Mouse (Mus musculus): ENCODE data around the gene Ndufc2. TPM values are rescaled to one million over a fixed set of nuclear protein-coding genes. Genes with fewer than 3 reads are reported as not detected.

The Ndufc2 gene
- polyA plus RNA-seq, 1 experiment from 2014 or later = 336 TPM

GRCm38 (mm10) chr7:97361467-97361866, 38.3 kb upstream of the Ndufc2 start:
- H3K9ac ChIP-seq = no peak overlapping the region
- WGBS = 19% methylated on average over 4 of the region's 4 CpGs
- H3K27ac ChIP-seq = no peak overlapping the region
- no peaks in the 10 kb centered on the region for H3K9me3 ChIP-seq
- no peak overlapping the region for H3K4me2 ChIP-seq
- H3K27me3 ChIP-seq = no peaks in the 10 kb centered on the region
- H3K4me1 ChIP-seq = 0 out of 2 replicates have a peak, but pooled peaks cover under 1% of the 10 kb centered on the region
- H3K4me3 ChIP-seq = no peak overlapping the region
- ATAC-seq (ENCODE audit: borderline replicate concordance, extremely low read depth, low FRiP score, low TSS enrichment) = no peak
- H3K36me3 ChIP-seq = no peaks in the 10 kb centered on the region

GRCm38 (mm10) chr7:97365887-97366286, 33.9 kb upstream of the Ndufc2 start:
- no peak overlapping the region for H3K4me3 ChIP-seq
- H3K27ac ChIP-seq = no peak overlapping the region
- H3K9me3 ChIP-seq = no peaks in the 10 kb centered on the region
- H3K9ac ChIP-seq = no peak overlapping the region
- no peak overlapping the region for H3K4me2 ChIP-seq
- H3K36me3 ChIP-seq = no peaks in the 10 kb centered on the region
- 68% methylated on average over 1 of the region's 1 CpGs for WGBS
- peaks cover 2% of the 10 kb centered on the region for H3K4me1 ChIP-seq
- H3K27me3 ChIP-seq = no peaks in the 10 kb centered on the region
- ATAC-seq (ENCODE audit: borderline replicate concordance, extremely low read depth, low FRiP score, low TSS enrichment) = no peak

GRCm38 (mm10) chr7:97375101-97375500, 24.7 kb upstream of the Ndufc2 start:
- Histone ChIP-seq H3K4me3 (no peak overlapping the region), H3K4me1 (peaks cover 11% of the 10 kb centered on the region), H3K9me3 (no peaks in the 10 kb centered on the region), H3K4me2 (no peak overlapping the region), H3K27me3 (no peaks in the 10 kb centered on the region), H3K36me3 (peaks cover 39% of the 10 kb centered on the region), H3K27ac (no peak overlapping the region), H3K9ac (no peak overlapping the region)
- no peak for ATAC-seq (ENCODE audit: borderline replicate concordance, extremely low read depth, low FRiP score, low TSS enrichment)
- 93% methylated on average over 9 of the region's 9 CpGs for WGBS

DNA sequence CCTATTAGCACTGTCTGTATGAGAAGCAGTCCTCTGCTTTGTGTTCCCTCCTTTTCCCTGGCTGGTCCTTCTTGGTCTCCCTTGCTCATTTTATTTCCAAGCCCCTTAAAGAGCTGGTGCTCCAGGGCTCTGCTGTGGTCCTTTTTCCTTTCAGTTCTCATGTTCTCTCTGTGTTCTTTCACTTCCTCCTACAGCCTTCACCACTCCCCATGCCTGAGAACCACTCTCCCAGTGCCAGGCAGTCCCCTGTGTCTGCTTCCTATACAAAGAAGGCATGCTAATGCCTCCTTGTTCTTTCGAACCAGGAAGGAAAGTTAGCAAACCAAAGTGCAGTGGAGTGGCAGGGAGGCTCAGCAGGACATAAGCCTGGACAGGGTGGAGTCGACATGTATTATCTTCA, 23.9 kb upstream of the Ndufc2 start:
- H3K27ac ChIP-seq = no peak overlapping the region
- no peak overlapping the region for H3K9ac ChIP-seq
- WGBS = 69% methylated on average over 2 of the region's 2 CpGs
- peaks cover 9% of the 10 kb centered on the region for H3K4me1 ChIP-seq
- H3K36me3 ChIP-seq = peaks cover 45% of the 10 kb centered on the region
- no peak for ATAC-seq (ENCODE audit: borderline replicate concordance, extremely low read depth, low FRiP score, low TSS enrichment)
- H3K9me3 ChIP-seq = no peaks in the 10 kb centered on the region
- no peak overlapping the region for H3K4me2 ChIP-seq
- H3K27me3 ChIP-seq = no peaks in the 10 kb centered on the region
- no peak overlapping the region for H3K4me3 ChIP-seq

GRCm38 (mm10) chr7:97379304-97379703, 20.5 kb upstream of the Ndufc2 start:
- Histone ChIP-seq H3K4me2 (no peak overlapping the region), H3K4me1 (no peaks in the 10 kb centered on the region), H3K27me3 (no peaks in the 10 kb centered on the region), H3K36me3 (peaks cover 74% of the 10 kb centered on the region), H3K9me3 (no peaks in the 10 kb centered on the region), H3K9ac (no peak overlapping the region), H3K27ac (no peak overlapping the region), H3K4me3 (no peak overlapping the region)
- 88% methylated on average over 5 of the region's 5 CpGs for WGBS
- no peak for ATAC-seq (ENCODE audit: borderline replicate concordance, extremely low read depth, low FRiP score, low TSS enrichment)

- WGBS = 91% methylated on average over 5 of the region's 5 CpGs
- no peaks in the 10 kb centered on the region for H3K9me3 ChIP-seq
- no peaks in the 10 kb centered on the region for H3K4me1 ChIP-seq
- no peaks in the 10 kb centered on the region for H3K27me3 ChIP-seq
- H3K4me3 ChIP-seq = no peak overlapping the region
- H3K27ac ChIP-seq = no peak overlapping the region
- no peak overlapping the region for H3K4me2 ChIP-seq
- peaks cover 87% of the 10 kb centered on the region for H3K36me3 ChIP-seq
- no peak for ATAC-seq (ENCODE audit: borderline replicate concordance, extremely low read depth, low FRiP score, low TSS enrichment)
- H3K9ac ChIP-seq = no peak overlapping the region
Observed at GRCm38 (mm10) chr7:97380500-97381123, 19.2 kb upstream of the Ndufc2 start.

DNA sequence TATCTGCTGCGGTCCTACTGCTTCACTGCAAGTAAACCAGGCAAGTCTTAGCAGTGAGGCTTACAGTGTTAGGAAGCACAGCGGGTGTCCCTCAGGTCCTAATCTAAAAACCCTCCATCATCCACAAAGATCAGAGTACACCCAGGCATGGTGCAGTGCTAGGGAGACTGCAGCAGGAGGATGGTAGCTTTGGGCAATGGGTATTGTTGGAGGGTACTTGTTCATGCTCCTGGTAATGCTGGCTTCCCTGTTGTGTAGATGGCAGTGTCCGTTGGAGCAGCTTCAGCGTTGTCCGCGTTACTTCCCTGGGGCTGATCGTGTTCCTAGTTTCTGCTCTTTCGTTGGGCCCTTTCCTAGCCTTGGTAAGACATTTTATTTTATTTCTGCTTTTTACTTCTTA, 17.1 kb upstream of the Ndufc2 start:
- Histone ChIP-seq H3K27me3 (no peaks in the 10 kb centered on the region), H3K36me3 (peaks cover 93% of the 10 kb centered on the region), H3K4me3 (no peak overlapping the region), H3K4me2 (no peak overlapping the region), H3K9me3 (no peaks in the 10 kb centered on the region), H3K4me1 (no peaks in the 10 kb centered on the region), H3K9ac (no peak overlapping the region), H3K27ac (no peak overlapping the region)
- 94% methylated on average over 8 of the region's 8 CpGs for WGBS
- no peak for ATAC-seq (ENCODE audit: borderline replicate concordance, extremely low read depth, low FRiP score, low TSS enrichment)

GRCm38 (mm10) chr7:97383496-97384132, 16.2 kb upstream of the Ndufc2 start:
- whole genome bisulfite sequencing = 89% methylated on average over 10 of the region's 10 CpGs
- Histone ChIP-seq H3K27me3 (no peaks in the 10 kb centered on the region), H3K36me3 (peaks cover 92% of the 10 kb centered on the region), H3K9me3 (no peaks in the 10 kb centered on the region), H3K27ac (no peak overlapping the region), H3K4me1 (no peaks in the 10 kb centered on the region), H3K4me2 (no peak overlapping the region), H3K4me3 (no peak overlapping the region), H3K9ac (no peak overlapping the region)
- no peak for ATAC-seq (ENCODE audit: borderline replicate concordance, extremely low read depth, low FRiP score, low TSS enrichment)

DNA sequence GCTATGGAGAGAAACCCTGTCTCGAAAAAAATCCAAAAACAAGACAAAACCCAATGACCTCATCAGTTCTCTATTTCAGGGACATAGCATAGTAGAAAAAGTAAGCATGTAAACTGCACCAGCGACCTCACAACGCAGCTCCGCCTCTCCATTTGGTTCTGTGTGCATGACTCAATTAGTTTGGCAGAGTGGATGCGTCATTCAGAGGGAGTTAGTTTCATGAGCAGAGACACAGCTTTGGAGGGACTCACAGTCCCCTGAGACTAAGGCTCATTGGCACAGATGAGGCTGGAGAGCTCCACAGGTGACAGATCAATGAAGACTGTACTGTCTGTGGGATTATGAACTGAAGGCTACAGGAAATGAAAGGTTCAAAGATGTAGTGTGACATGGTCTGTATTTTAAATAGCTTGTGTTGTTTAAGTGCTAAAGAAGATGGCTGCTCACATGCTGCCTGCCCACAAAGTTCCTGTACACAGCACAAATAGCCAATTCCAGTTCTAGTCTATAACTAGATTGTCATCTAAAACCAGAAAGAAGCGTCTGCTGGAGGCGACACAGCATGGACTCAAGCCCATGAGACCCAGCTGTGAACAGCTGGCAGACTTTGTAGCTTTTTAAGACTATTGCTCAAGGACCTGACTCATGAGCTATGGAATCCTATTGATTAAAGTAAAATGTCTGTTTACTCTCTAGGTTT, 13.5 kb upstream of the Ndufc2 start:
- Histone ChIP-seq H3K9ac (no peak overlapping the region), H3K4me3 (no peak overlapping the region), H3K27me3 (no peaks in the 10 kb centered on the region), H3K27ac (no peak overlapping the region), H3K4me1 (no peaks in the 10 kb centered on the region), H3K9me3 (no peaks in the 10 kb centered on the region), H3K36me3 (peaks cover 87% of the 10 kb centered on the region), H3K4me2 (no peak overlapping the region)
- WGBS = 92% methylated on average over 7 of the region's 7 CpGs
- no peak for ATAC-seq (ENCODE audit: borderline replicate concordance, extremely low read depth, low FRiP score, low TSS enrichment)

DNA sequence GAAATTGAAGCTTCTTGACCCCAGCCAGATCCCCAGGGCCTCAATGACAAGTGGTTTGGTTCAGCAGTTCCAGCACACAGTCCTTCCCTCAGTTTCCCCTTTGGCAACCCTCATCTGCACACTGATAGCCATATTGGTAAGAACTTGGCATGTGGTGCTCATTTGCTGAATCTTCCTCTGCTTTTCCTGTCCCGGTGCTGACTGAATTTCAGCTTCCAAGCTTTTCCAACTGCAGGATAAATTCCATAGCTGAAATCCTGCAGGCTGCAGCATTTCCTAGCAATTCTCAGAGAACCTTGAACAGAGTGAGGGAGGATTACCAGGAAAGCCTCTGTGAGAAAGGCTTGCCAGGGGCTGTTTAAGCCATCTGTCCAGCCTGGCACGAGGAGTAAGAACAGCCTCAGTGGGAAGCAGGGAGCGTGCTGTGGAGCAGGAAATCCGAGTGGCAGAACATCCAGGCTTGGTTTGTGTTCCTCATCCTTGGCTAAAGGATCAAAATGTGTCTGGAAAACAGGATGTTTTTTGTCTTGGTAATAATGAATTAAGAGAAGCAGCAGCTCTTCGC, 12.9 kb upstream of the Ndufc2 start:
- no peaks in the 10 kb centered on the region for H3K9me3 ChIP-seq
- H3K4me1 ChIP-seq = no peaks in the 10 kb centered on the region
- H3K36me3 ChIP-seq = peaks cover 81% of the 10 kb centered on the region
- no peak overlapping the region for H3K9ac ChIP-seq
- no peaks in the 10 kb centered on the region for H3K27me3 ChIP-seq
- H3K4me2 ChIP-seq = no peak overlapping the region
- no peak overlapping the region for H3K27ac ChIP-seq
- 84% methylated on average over 5 of the region's 5 CpGs for WGBS
- no peak overlapping the region for H3K4me3 ChIP-seq
- ATAC-seq (ENCODE audit: borderline replicate concordance, extremely low read depth, low FRiP score, low TSS enrichment) = no peak

DNA sequence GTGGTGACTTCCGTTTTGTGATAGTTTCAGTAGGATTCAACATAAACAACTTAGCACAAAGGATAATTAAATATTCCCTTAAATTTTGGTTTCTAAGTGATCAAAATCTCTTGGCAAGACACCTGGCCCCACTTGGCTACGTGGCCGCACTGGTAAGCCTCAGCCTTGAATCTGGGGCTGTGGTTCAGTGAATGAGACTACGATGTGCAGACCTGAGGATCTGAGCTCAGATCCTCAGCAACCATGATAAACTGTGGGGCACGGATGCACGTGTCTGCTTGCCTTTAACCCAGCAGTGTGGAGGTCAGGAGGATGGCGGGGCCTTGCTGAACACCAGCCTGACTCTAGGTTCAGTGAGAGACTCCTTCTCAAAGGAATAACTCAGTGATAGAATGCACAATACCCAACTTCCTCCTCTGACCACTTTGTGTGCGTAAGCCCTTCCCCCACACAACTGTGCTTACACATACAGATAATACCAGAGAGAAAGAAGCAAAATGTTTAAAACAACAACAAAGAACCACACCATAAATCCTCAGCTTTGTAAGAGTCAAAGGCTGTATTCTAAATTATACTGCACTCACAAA, 12.1 kb upstream of the Ndufc2 start:
- H3K4me2 ChIP-seq = no peak overlapping the region
- H3K36me3 ChIP-seq = peaks cover 74% of the 10 kb centered on the region
- ATAC-seq (ENCODE audit: borderline replicate concordance, extremely low read depth, low FRiP score, low TSS enrichment) = no peak
- 90% methylated on average over 8 of the region's 8 CpGs for WGBS
- no peaks in the 10 kb centered on the region for H3K27me3 ChIP-seq
- no peaks in the 10 kb centered on the region for H3K9me3 ChIP-seq
- no peak overlapping the region for H3K9ac ChIP-seq
- no peak overlapping the region for H3K4me3 ChIP-seq
- H3K4me1 ChIP-seq = no peaks in the 10 kb centered on the region
- no peak overlapping the region for H3K27ac ChIP-seq

DNA sequence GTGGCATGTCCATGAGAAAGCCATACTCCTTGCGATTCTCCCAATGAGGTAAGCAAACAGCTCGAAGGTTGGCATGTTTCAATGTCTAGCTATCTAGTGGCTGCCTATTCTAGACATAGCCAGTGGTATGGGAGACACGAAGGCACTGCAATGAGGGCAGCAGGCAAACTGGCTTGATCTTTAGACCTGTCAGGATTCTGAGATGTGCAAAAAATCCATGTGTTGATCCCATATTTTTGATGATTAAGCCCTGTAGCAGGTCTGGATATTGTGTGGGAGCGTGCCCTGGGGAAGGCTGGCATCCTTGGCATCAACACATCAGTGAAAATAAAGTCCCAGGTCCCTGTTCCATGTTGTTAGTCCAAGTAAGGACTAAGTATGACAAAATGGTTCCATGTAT, 11.3 kb upstream of the Ndufc2 start:
- H3K4me2 ChIP-seq = no peak overlapping the region
- H3K4me3 ChIP-seq = no peak overlapping the region
- H3K27me3 ChIP-seq = no peaks in the 10 kb centered on the region
- peaks cover 69% of the 10 kb centered on the region for H3K36me3 ChIP-seq
- no peaks in the 10 kb centered on the region for H3K4me1 ChIP-seq
- ATAC-seq (ENCODE audit: borderline replicate concordance, extremely low read depth, low FRiP score, low TSS enrichment) = no peak
- H3K9ac ChIP-seq = no peak overlapping the region
- H3K27ac ChIP-seq = no peak overlapping the region
- H3K9me3 ChIP-seq = no peaks in the 10 kb centered on the region
- 94% methylated on average over 4 of the region's 4 CpGs for WGBS

Measured in lung, embryonic 15.5 days (tissue).